ENCODE assay signal across 13 mouse cellular contexts in genomic region chr8:111445558-111445957, GRCm38 (mm10). TPM values are rescaled to one million over a fixed set of nuclear protein-coding genes. Genes with fewer than 3 reads are reported as not detected.
DNase-seq lines count a peak whose midpoint lies in the region; ATAC-seq and TF ChIP-seq lines count a peak whose summit lies in the region.
"Had no signal": no experiment of that assay in that cellular context is flagged by ENCODE, and none has a peak within 500 bp of the region (broad histone marks: within the 10 kb centered on the region; RNA-seq: fewer than 3 reads in every experiment).

No protein-coding gene starts in this region.

- intact Hi-C loops in heart, postnatal 25 days (cut with DNase I), result no loop called here

- 66% methylated on average over 18 of the region's 18 CpGs for WGBS in intestine, postnatal 0 days
- WGBS in stomach, embryonic 15.5 days, result 78% methylated on average over 18 of the region's 18 CpGs
- WGBS in midbrain, embryonic 16.5 days, result 84% methylated on average over 18 of the region's 18 CpGs

- H3K27me3 ChIP-seq in intestine, postnatal 0 days (replicated peaks; ENCODE audit: control insufficient read depth, insufficient read depth, low read length), result no peaks in the 10 kb centered on the region
- H3K27me3 ChIP-seq in stomach, embryonic 15.5 days (replicated peaks), result no peaks in the 10 kb centered on the region
- H3K27me3 ChIP-seq in midbrain, embryonic 16.5 days (ENCODE audit: control insufficient read depth, insufficient read depth, low read depth, low read length), result no peaks in the 10 kb centered on the region
- H3K27me3 ChIP-seq: neural tube, embryonic 12.5 days had no signal

- DNase-seq in heart, adult 11 months, result peak; percentile 91
- no peak for DNase-seq in heart, postnatal 25 days (ENCODE audit: low spot score)
- no peak for DNase-seq in gastrocnemius, adult 8-10 months (ENCODE audit: low spot score in 2 of 2)
- DNase-seq in kidney, postnatal 36 days, result no peak
- DNase-seq: cerebellum, adult 2 months; gastrocnemius, postnatal 25 days; kidney, postnatal 14 days had no signal

- H3K36me3 ChIP-seq in intestine, postnatal 0 days (ENCODE audit: control insufficient read depth, insufficient read depth), result peaks cover 6% of the 10 kb centered on the region; the same call in 1 of the 2 replicates
- H3K36me3 ChIP-seq in stomach, embryonic 15.5 days, result no peaks in the 10 kb centered on the region
- H3K36me3 ChIP-seq in midbrain, embryonic 16.5 days (ENCODE audit: control insufficient read depth, insufficient read depth, low read length), result peaks cover 3% of the 10 kb centered on the region; the same call in 1 of the 2 replicates
- H3K36me3 ChIP-seq: neural tube, embryonic 12.5 days had no signal

- no peak overlapping the region for H3K27ac ChIP-seq in intestine, postnatal 0 days (ENCODE audit: low read depth, low read length)
- no peak overlapping the region for H3K27ac ChIP-seq in stomach, embryonic 15.5 days
- no peak overlapping the region for H3K27ac ChIP-seq in midbrain, embryonic 16.5 days (ENCODE audit: low read length)
- H3K27ac ChIP-seq: limb, embryonic 10.5 days; neural tube, embryonic 12.5 days had no signal

- no peak overlapping the region for H3K9ac ChIP-seq in intestine, postnatal 0 days (ENCODE audit: low read depth, low read length)
- no peak overlapping the region for H3K9ac ChIP-seq in stomach, embryonic 15.5 days
- no peak overlapping the region for H3K9ac ChIP-seq in midbrain, embryonic 16.5 days (ENCODE audit: low read depth, low read length)
- H3K9ac ChIP-seq: neural tube, embryonic 12.5 days had no signal

- H3K4me2 ChIP-seq in intestine, postnatal 0 days (replicated peaks; ENCODE audit: low read depth), result no peak overlapping the region
- no peak overlapping the region for H3K4me2 ChIP-seq in stomach, embryonic 15.5 days
- no peak overlapping the region for H3K4me2 ChIP-seq in midbrain, embryonic 16.5 days (ENCODE audit: low read length)
- H3K4me2 ChIP-seq: neural tube, embryonic 12.5 days had no signal

- no peak for TF ChIP-seq CTCF in intestine, postnatal 0 days (IDR thresholded peaks at IDR 0.05; ENCODE audit: low read depth)

- no peaks in the 10 kb centered on the region for H3K9me3 ChIP-seq in intestine, postnatal 0 days (ENCODE audit: control insufficient read depth)
- H3K9me3 ChIP-seq in stomach, embryonic 15.5 days, result no peaks in the 10 kb centered on the region
- no peaks in the 10 kb centered on the region for H3K9me3 ChIP-seq in midbrain, embryonic 16.5 days (replicated peaks; ENCODE audit: control insufficient read depth, low read length, poor library complexity, severe bottlenecking)
- H3K9me3 ChIP-seq: limb, embryonic 10.5 days; neural tube, embryonic 12.5 days had no signal

- H3K4me1 ChIP-seq in intestine, postnatal 0 days (replicated peaks; ENCODE audit: control insufficient read depth, insufficient read depth, low read length), result no peaks in the 10 kb centered on the region
- H3K4me1 ChIP-seq in stomach, embryonic 15.5 days, result 0 out of 2 replicates have a peak, but pooled peaks cover 3% of the 10 kb centered on the region
- no peaks in the 10 kb centered on the region for H3K4me1 ChIP-seq in midbrain, embryonic 16.5 days (ENCODE audit: control insufficient read depth, insufficient read depth, low read length)
- H3K4me1 ChIP-seq: neural tube, embryonic 12.5 days had no signal

- H3K4me3 ChIP-seq in intestine, postnatal 0 days (ENCODE audit: low read depth, low read length), result no peak overlapping the region
- no peak overlapping the region for H3K4me3 ChIP-seq in stomach, embryonic 15.5 days (replicated peaks)
- no peak overlapping the region for H3K4me3 ChIP-seq in midbrain, embryonic 16.5 days (ENCODE audit: low read depth, low read length)
- H3K4me3 ChIP-seq: limb, embryonic 10.5 days; neural tube, embryonic 12.5 days had no signal

- peak; percentile 95 for ATAC-seq in erythroid progenitor cell, adult 5-6 weeks (replicated peaks; ENCODE audit: low FRiP score, poor library complexity, severe bottlenecking)
- ATAC-seq in intestine, postnatal 0 days, result peak; percentile 62
- ATAC-seq in stomach, embryonic 15.5 days (ENCODE audit: insufficient read depth, low FRiP score, low read depth), result peak; percentile 80
- ATAC-seq in midbrain, embryonic 16.5 days, result no peak

RNA-seq across cellular contexts. Expression of gene Fa2h, which starts 51.9 kb away (rescaled TPM):
- total RNA-seq in heart, postnatal 25 days (2021), result under 1 TPM in 1 of 2 experiments, not detected in 1; 0.22 TPM
- not detected in 2 replicates for total RNA-seq in erythroid progenitor cell, adult 5-6 weeks (2015; ENCODE audit: low replicate concordance)
- total RNA-seq in erythroid progenitor cell, adult 5-6 weeks (2017; ENCODE audit: low replicate concordance), result not detected in 2 replicates
- polyA plus RNA-seq in intestine, postnatal 0 days (2015; fragmentation: Nextera tagmentation; extraction: Ambion mirVana), result 0.50 and 2.6 TPM in 2 replicates
- 4.3 TPM in 2 replicates for polyA plus RNA-seq in stomach, embryonic 15.5 days (2015; fragmentation: Nextera tagmentation; extraction: Ambion mirVana)
- total RNA-seq in gastrocnemius, adult 8-10 months (2022), result under 1 TPM; 0.17 to 0.58 (median 0.29) TPM
- polyA plus RNA-seq in midbrain, embryonic 16.5 days (2015; fragmentation: Nextera tagmentation; extraction: Ambion mirVana), result 0.28 TPM in 1 of 2 replicates, not detected in the other
- polyA plus RNA-seq: limb, embryonic 10.5 days; neural tube, embryonic 12.5 days had no signal
